Mouse (Mus musculus): ENCODE measurements around the gene Arhgef3. TPM values are rescaled to one million over a fixed set of nuclear protein-coding genes. Genes with fewer than 3 reads are reported as not detected.

The Arhgef3 gene
- total and polyA plus RNA-seq, 3 experiments: 6.7 to 15.2 (median 11.9) TPM

GRCm38 (mm10) chr14:27070758-27071157 lies 43.9 kb upstream of the Arhgef3 start:
- Histone ChIP-seq H3K36me3 (replicated peaks) (no peaks in the 10 kb centered on the region), H3K4me3 (ENCODE audit: low read depth, low read length) (no peak overlapping the region), H3K27me3 (ENCODE audit: insufficient read depth, low read length) (no peaks in the 10 kb centered on the region), H3K9me3 (replicated peaks) (no peaks in the 10 kb centered on the region), H3K4me1 (ENCODE audit: insufficient read depth, low read depth, low read length) (no peaks in the 10 kb centered on the region)
- no peak for DNase-seq (ENCODE audit: low spot score)
- no peak for ATAC-seq (ENCODE audit: extremely low read depth, insufficient number of reproducible peaks, low FRiP score, poor library complexity, severe bottlenecking)
- TF ChIP-seq GATA2 (IDR thresholded peaks at IDR 0.05; ENCODE audit: borderline replicate concordance, low read depth, low read length) (no peak), CTCF (IDR thresholded peaks at IDR 0.05; ENCODE audit: low read depth, low read length) (no peak), TAL1 (conservative IDR thresholded peaks at IDR 0.05; ENCODE audit: low read depth, low read length) (no peak), POLR2AphosphoS5 (IDR thresholded peaks at IDR 0.05; ENCODE audit: insufficient replicate concordance, low read depth, low read length) (no peak), GATA1 (IDR thresholded peaks at IDR 0.05; ENCODE audit: borderline replicate concordance, low read length) (no peak)

DNA sequence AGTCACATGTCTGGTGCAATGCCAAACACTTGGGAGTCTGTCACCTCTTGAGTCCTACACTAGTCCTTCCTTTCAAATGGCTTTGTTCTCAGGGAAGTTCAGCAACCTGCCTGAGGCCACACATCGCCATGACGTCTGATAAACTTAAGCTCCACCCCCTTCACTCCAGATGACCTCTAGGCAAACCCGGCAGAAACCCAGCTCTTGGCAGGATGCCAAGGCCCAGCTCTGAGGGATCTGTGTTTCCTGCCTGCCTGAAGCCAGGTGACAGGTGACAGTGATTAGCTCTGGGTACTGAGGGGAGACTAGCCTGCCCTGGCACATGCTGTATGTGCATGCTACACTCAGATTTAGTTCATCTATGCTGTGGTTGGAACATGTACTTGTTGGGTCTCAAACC lies 42.7 kb upstream of the Arhgef3 start:
- H3K36me3 ChIP-seq (replicated peaks): no peaks in the 10 kb centered on the region
- no peaks in the 10 kb centered on the region for H3K4me1 ChIP-seq (ENCODE audit: insufficient read depth, low read depth, low read length)
- no peak for ATAC-seq (ENCODE audit: extremely low read depth, insufficient number of reproducible peaks, low FRiP score, poor library complexity, severe bottlenecking)
- TF ChIP-seq CTCF (IDR thresholded peaks at IDR 0.05; ENCODE audit: low read depth, low read length): no peak
- no peak for TF ChIP-seq TAL1 (conservative IDR thresholded peaks at IDR 0.05; ENCODE audit: low read depth, low read length)
- no peak for TF ChIP-seq POLR2AphosphoS5 (IDR thresholded peaks at IDR 0.05; ENCODE audit: insufficient replicate concordance, low read depth, low read length)
- TF ChIP-seq GATA1 (IDR thresholded peaks at IDR 0.05; ENCODE audit: borderline replicate concordance, low read length): no peak
- no peak for TF ChIP-seq GATA2 (IDR thresholded peaks at IDR 0.05; ENCODE audit: borderline replicate concordance, low read depth, low read length)
- H3K27me3 ChIP-seq (ENCODE audit: insufficient read depth, low read length): no peaks in the 10 kb centered on the region
- no peak overlapping the region for H3K4me3 ChIP-seq (ENCODE audit: low read depth, low read length)
- no peak for DNase-seq (ENCODE audit: low spot score)
- H3K9me3 ChIP-seq (replicated peaks): no peaks in the 10 kb centered on the region

DNA sequence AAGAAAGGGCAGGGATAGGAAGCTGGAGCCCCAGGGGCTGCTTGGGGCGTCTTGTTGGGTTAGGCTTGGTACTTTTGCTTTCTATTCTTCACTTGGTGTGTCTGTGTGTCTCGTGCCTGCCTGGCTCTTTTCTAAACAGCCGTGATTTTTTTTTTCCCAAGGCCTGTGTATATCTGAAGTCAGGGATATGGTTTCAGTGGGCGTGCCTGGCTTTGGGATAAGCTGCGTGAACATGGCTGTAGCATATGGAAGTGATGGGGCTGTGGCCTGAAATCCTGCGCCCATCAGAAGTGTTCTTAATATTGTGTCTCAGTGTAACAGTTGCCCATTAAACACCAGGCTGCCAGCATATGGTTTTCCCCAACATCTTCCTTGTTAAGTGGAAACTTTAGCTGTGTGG lies 39.6 kb upstream of the Arhgef3 start:
- no peaks in the 10 kb centered on the region for H3K27me3 ChIP-seq (ENCODE audit: insufficient read depth, low read length)

DNA sequence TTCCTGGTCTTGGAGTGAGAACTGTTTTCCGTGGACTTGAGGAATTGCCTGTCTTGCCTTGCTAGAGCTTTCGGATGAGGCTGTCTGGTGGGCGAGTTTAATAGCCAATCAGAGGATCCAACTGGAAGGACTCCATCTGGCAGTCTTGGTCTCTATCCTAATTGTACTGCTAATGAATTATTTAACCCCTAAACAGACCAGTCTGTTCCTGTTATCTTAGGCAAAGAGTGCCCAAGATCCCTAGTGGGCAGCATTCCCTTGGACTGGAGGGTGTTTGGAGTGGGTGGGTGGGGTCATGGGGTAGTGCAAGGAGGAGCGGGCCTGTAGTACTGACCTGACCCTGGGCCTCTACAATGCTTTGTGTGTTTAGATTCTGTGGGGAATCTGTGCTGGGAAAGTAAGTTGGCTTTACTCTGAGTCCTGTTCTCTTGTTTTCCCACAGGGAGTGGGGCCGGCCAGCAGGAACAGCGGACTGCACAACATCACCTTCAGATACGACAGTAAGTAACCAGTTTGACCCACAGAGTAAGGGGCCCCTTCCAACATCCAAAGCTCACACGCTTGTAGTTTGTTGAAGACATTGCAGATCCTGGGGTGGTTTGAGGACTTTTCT lies 38.7 kb upstream of the Arhgef3 start:
- Histone ChIP-seq H3K36me3 (replicated peaks) (no peaks in the 10 kb centered on the region), H3K4me3 (ENCODE audit: low read depth, low read length) (no peak overlapping the region), H3K27me3 (ENCODE audit: insufficient read depth, low read length) (no peaks in the 10 kb centered on the region), H3K4me1 (ENCODE audit: insufficient read depth, low read depth, low read length) (no peaks in the 10 kb centered on the region), H3K9me3 (replicated peaks) (no peaks in the 10 kb centered on the region)
- TF ChIP-seq POLR2AphosphoS5 (IDR thresholded peaks at IDR 0.05; ENCODE audit: insufficient replicate concordance, low read depth, low read length) (no peak), GATA2 (IDR thresholded peaks at IDR 0.05; ENCODE audit: borderline replicate concordance, low read depth, low read length) (no peak), TAL1 (conservative IDR thresholded peaks at IDR 0.05; ENCODE audit: low read depth, low read length) (no peak), GATA1 (IDR thresholded peaks at IDR 0.05; ENCODE audit: borderline replicate concordance, low read length) (no peak), CTCF (IDR thresholded peaks at IDR 0.05; ENCODE audit: low read depth, low read length) (no peak)
- no peak for DNase-seq (ENCODE audit: low spot score)
- ATAC-seq (ENCODE audit: extremely low read depth, insufficient number of reproducible peaks, low FRiP score, poor library complexity, severe bottlenecking): no peak

More for the DNA sequence above, 39.6 kb upstream of the Arhgef3 start:
- Histone ChIP-seq H3K4me1 (ENCODE audit: insufficient read depth, low read depth, low read length) (no peaks in the 10 kb centered on the region), H3K4me3 (ENCODE audit: low read depth, low read length) (no peak overlapping the region), H3K9me3 (replicated peaks) (no peaks in the 10 kb centered on the region), H3K36me3 (replicated peaks) (no peaks in the 10 kb centered on the region)
- no peak for DNase-seq (ENCODE audit: low spot score)
- no peak for ATAC-seq (ENCODE audit: extremely low read depth, insufficient number of reproducible peaks, low FRiP score, poor library complexity, severe bottlenecking)
- TF ChIP-seq TAL1 (conservative IDR thresholded peaks at IDR 0.05; ENCODE audit: low read depth, low read length): no peak
- TF ChIP-seq CTCF (IDR thresholded peaks at IDR 0.05; ENCODE audit: low read depth, low read length): no peak
- no peak for TF ChIP-seq GATA1 (IDR thresholded peaks at IDR 0.05; ENCODE audit: borderline replicate concordance, low read length)
- no peak for TF ChIP-seq GATA2 (IDR thresholded peaks at IDR 0.05; ENCODE audit: borderline replicate concordance, low read depth, low read length)
- no peak for TF ChIP-seq POLR2AphosphoS5 (IDR thresholded peaks at IDR 0.05; ENCODE audit: insufficient replicate concordance, low read depth, low read length)

DNA sequence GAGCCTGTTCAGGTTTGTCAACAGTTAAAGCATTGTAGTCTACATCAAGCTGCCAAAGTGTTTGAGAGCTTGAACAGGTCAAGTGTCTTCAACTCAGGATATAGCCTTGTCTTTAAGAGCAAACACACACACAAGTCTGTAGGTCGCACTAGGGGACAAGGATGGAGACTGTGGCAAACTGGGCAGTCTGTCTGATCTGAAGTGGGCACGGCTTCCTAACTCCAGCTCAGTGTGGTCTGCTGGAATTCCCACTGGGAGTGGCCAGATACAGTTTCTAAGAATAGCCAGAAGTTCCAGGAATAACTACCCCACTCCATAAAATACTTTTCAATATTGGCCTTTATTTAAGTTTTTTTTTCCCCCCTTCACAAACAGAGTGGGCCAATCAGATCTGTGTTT lies 38.2 kb upstream of the Arhgef3 start:
- H3K36me3 ChIP-seq (replicated peaks): no peaks in the 10 kb centered on the region
- no peaks in the 10 kb centered on the region for H3K9me3 ChIP-seq (replicated peaks)
- H3K4me1 ChIP-seq (ENCODE audit: insufficient read depth, low read depth, low read length): no peaks in the 10 kb centered on the region
- DNase-seq (ENCODE audit: low spot score) (no peak), ATAC-seq (ENCODE audit: extremely low read depth, insufficient number of reproducible peaks, low FRiP score, poor library complexity, severe bottlenecking) (no peak)
- TF ChIP-seq POLR2AphosphoS5 (IDR thresholded peaks at IDR 0.05; ENCODE audit: insufficient replicate concordance, low read depth, low read length): no peak
- TF ChIP-seq TAL1 (conservative IDR thresholded peaks at IDR 0.05; ENCODE audit: low read depth, low read length): no peak
- no peak for TF ChIP-seq GATA1 (IDR thresholded peaks at IDR 0.05; ENCODE audit: borderline replicate concordance, low read length)
- no peak for TF ChIP-seq GATA2 (IDR thresholded peaks at IDR 0.05; ENCODE audit: borderline replicate concordance, low read depth, low read length)
- TF ChIP-seq CTCF (IDR thresholded peaks at IDR 0.05; ENCODE audit: low read depth, low read length): no peak
- no peak overlapping the region for H3K4me3 ChIP-seq (ENCODE audit: low read depth, low read length)
- no peaks in the 10 kb centered on the region for H3K27me3 ChIP-seq (ENCODE audit: insufficient read depth, low read length)

DNA sequence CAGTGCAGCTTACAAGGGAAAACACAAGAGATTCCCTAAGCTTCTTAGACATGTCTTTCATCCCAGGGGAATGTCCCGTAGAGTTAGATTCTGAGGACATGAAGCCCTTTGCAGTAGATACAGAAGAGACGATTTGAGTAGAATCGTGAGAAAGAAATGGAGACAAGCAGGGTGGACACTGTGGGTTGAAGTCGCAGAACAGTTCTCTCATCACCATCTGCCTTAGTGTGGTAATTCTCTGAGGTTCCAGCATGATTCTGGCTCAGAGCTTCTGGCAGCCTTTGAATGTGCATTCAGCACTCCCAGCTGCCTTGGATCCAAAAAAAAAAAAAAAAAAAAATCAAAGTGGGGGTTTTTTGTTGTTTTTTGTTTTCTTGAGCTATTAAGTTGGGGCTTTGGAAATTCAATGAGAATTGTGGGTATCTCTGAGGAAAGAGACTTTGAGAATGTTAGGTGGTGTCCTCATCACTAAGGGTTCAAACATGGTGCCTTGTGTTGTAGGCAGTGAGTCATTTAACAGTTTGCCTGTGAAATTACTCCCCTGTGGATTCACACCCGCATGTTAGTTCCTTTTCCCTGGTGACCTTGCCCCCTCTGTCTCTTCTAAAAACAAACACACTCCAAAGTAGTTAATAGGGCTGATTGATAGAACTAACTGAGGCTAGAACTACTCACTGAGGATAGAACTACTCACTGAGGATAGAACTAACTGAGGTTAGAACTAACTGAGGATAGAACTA lies 33.0 kb upstream of the Arhgef3 start:
- no peak for ATAC-seq (ENCODE audit: extremely low read depth, insufficient number of reproducible peaks, low FRiP score, poor library complexity, severe bottlenecking)
- no peak for DNase-seq (ENCODE audit: low spot score)
- no peaks in the 10 kb centered on the region for H3K9me3 ChIP-seq (replicated peaks)
- TF ChIP-seq GATA1 (IDR thresholded peaks at IDR 0.05; ENCODE audit: borderline replicate concordance, low read length) (no peak), CTCF (IDR thresholded peaks at IDR 0.05; ENCODE audit: low read depth, low read length) (no peak), POLR2AphosphoS5 (IDR thresholded peaks at IDR 0.05; ENCODE audit: insufficient replicate concordance, low read depth, low read length) (no peak), GATA2 (IDR thresholded peaks at IDR 0.05; ENCODE audit: borderline replicate concordance, low read depth, low read length) (no peak)
- no peaks in the 10 kb centered on the region for H3K27me3 ChIP-seq (ENCODE audit: insufficient read depth, low read length)
- no peaks in the 10 kb centered on the region for H3K36me3 ChIP-seq (replicated peaks)
- no peaks in the 10 kb centered on the region for H3K4me1 ChIP-seq (ENCODE audit: insufficient read depth, low read depth, low read length)
- no peak overlapping the region for H3K4me3 ChIP-seq (ENCODE audit: low read depth, low read length)

All from G1E (cell line).